Mouse (Mus musculus): Measurements from ENCODE around the gene Tax1bp3. TPM values are rescaled to one million over a fixed set of nuclear protein-coding genes. Genes with fewer than 3 reads are reported as not detected.

The Tax1bp3 gene
- total RNA-seq, 2 experiments from 2014 or later, result 48.7 to 53.3 TPM

DNA sequence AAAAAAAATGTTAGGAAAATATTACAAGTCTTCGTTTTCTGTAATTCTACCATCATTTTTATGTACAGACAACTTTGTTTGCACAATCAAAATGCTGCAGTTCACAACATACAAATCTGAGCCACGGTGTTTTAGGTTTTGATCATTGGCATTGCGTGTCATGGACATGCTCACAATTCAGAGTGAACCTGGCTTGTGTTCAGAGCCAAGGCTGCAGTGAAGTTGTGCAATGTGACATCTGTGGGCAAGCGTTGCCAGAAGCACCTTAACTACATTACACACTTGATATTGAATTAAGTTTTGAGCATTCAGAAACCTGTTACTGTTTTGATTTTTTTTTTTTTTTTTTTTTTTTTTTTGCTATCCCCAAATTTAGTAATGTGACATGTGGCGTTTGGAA, 53.2 kb downstream of the Tax1bp3 start:
- DNase-seq, result no peak

GRCm38 (mm10) chr11:73232513-73232912, 55.6 kb downstream of the Tax1bp3 start:
- no peak for DNase-seq

Other genes starting within 250 kb of the Tax1bp3 start
- gene Atp2a3, start 215.9 kb upstream of the Tax1bp3 start, total RNA-seq (2021), result 10 to 100 TPM in 1 of 2 experiments, 1 to 10 TPM in 1; 8.6 to 15.8 TPM
- gene P2rx1, start 178.0 kb upstream of the Tax1bp3 start, total RNA-seq (2021), result under 1 TPM; 0.25 to 0.28 TPM
- gene Camkk1, start 158.1 kb upstream of the Tax1bp3 start, total RNA-seq (2021), result under 1 TPM; 0.90 to 0.92 TPM
- gene Ncbp3, start 129.3 kb upstream of the Tax1bp3 start, total RNA-seq (2021), result 1 to 10 TPM; 5.6 to 6.2 TPM
- under 1 TPM; 0.10 to 0.41 TPM for gene Itgae, start 86.5 kb upstream of the Tax1bp3 start, total RNA-seq (2021)
- gene Haspin, start 38.8 kb upstream of the Tax1bp3 start, total RNA-seq (2021), result under 1 TPM; 0.12 to 0.21 TPM
- gene P2rx5, start 16.7 kb upstream of the Tax1bp3 start, total RNA-seq (2021), result 10 to 100 TPM; 14.4 to 17.1 TPM
- 10 to 100 TPM; 94.8 to 98.0 TPM for gene Emc6, start within 50 bp of the Tax1bp3 start, total RNA-seq (2021)
- gene Ctns, start 22.0 kb downstream of the Tax1bp3 start, total RNA-seq (2021), result 1 to 10 TPM; 10.0 TPM
- 1 to 10 TPM in 1 of 2 experiments, under 1 TPM in 1; 0.92 to 1.5 TPM for gene Shpk, start 22.4 kb downstream of the Tax1bp3 start, total RNA-seq (2021)
- gene Trpv1, start 57.2 kb downstream of the Tax1bp3 start, total RNA-seq (2021), result not detected
- not detected for gene Trpv3, start 90.3 kb downstream of the Tax1bp3 start, total RNA-seq (2021)
- 1 to 10 TPM; 1.4 to 3.1 TPM for gene Aspa, start 152.5 kb downstream of the Tax1bp3 start, total RNA-seq (2021)
- not detected for gene Gm49340, start 152.7 kb downstream of the Tax1bp3 start, total RNA-seq (2021)
- not detected for gene Spata22, start 152.7 kb downstream of the Tax1bp3 start, total RNA-seq (2021)
- not detected for gene Olfr20, start 173.7 kb downstream of the Tax1bp3 start, total RNA-seq (2021)
- not detected for gene Olfr376, start 194.2 kb downstream of the Tax1bp3 start, total RNA-seq (2021)
- gene Olfr1, start 222.5 kb downstream of the Tax1bp3 start, total RNA-seq (2021), result not detected

Data from heart, adult 18-20 months (tissue).